Mouse (Mus musculus): Measurements from ENCODE around the gene Nme3. TPM values are rescaled to one million over a fixed set of nuclear protein-coding genes. Genes with fewer than 3 reads are reported as not detected.
A peak's percentile ranks its signal among the peaks of the same experiment; 100 is the strongest.

The Nme3 gene
- polyA plus RNA-seq, 1 experiment = 9.3 TPM

DNA sequence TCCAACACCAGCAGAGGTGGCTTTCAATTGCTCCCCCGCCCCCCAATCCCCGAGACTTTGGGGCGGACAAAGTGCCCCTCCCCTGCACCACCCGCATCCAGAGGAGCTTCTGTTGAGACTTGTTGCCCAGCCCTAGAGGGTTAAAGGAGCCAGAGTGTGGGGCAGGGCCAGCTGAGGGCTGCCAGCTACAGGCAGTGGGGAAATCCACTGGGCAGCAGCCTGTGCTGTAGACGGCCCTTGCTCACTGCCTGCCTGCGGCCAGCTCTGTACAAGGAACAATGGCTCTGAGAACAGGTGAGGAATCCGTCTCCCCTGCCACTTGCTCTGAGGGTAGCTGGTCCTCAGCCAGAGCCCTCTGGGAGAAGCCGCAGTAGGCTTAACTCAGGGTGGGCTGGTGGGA is 17.8 kb upstream of the Nme3 start:
- TF ChIP-seq CTCF (IDR thresholded peaks at IDR 0.05; ENCODE audit: control insufficient read depth, insufficient read depth, insufficient replicate concordance, low read depth, low read length) (no peak), POLR2A (IDR thresholded peaks at IDR 0.05; ENCODE audit: control insufficient read depth, low read depth, low read length) (no peak)
- Histone ChIP-seq H3K36me3 (ENCODE audit: control insufficient read depth, insufficient read depth, low read length) (no peaks in the 10 kb centered on the region), H3K4me3 (ENCODE audit: control insufficient read depth, low read depth, low read length) (no peak overlapping the region), H3K4me1 (ENCODE audit: control insufficient read depth, insufficient read depth, low read length) (no peaks in the 10 kb centered on the region), H3K27ac (ENCODE audit: control insufficient read depth, insufficient read depth, low read depth, low read length) (no peak overlapping the region), H3K27me3 (ENCODE audit: control insufficient read depth, insufficient read depth, low read length) (no peaks in the 10 kb centered on the region)

DNA sequence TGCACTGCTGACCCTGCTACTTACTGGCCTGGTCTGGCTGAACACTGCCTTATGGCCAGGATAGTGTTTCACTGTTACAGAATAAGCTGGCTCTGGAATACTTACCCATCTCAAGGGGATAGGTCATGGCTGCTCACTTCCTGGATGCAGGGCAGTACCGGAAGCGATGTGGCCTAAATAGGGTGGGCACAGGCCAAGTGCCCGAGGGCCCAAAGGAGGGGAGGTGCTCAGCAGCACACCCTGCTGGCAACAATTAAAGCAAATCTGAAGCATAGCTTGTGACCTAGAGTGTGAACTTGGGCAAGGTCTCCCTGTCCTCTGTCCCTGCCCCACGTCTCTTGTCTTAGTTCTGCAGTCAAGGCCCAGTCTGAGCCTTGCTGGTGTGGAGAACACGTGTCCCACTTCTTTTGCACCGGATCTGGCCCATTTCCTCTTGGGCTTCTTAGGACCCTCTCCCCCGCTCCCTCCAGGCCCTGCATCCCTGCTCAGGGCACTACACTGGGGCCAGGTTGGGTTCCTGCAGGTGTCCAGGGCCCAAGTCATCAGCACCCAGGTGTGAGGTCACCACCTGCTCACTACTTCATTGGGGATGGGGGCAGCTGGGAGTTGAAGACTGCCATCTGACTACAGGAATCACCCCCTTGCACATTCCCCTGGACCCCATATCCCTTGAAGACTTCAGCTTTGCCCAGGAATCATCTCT is 14.4 kb upstream of the Nme3 start:
- H3K4me1 ChIP-seq (ENCODE audit: control insufficient read depth, insufficient read depth, low read length) = peaks cover 6% of the 10 kb centered on the region; the same call in 1 of the 2 replicates

DNA sequence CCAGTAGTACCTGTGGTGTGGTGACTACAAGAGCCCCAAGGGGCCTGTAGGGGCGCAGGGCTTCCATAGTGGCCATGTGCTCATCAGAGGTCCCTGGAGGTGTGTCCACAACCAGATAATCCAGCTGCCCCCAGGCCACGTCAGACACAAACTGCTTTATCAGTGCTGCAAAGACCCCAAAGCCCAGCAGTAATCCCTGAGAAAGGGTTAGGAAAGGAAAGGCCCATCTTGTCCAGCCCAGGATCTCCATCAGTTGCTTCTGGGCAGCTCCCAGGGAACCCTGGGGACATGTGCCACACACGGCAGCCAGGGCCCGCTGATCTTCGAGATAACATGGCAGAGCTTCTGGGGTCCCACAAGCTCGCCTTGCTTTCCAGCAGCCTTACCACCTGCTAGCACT is 11.9 kb upstream of the Nme3 start:
- H3K27me3 ChIP-seq (ENCODE audit: control insufficient read depth, insufficient read depth, low read length) = no peaks in the 10 kb centered on the region
- peaks cover 13% of the 10 kb centered on the region for H3K4me1 ChIP-seq (ENCODE audit: control insufficient read depth, insufficient read depth, low read length)
- H3K36me3 ChIP-seq (ENCODE audit: control insufficient read depth, insufficient read depth, low read length) = no peaks in the 10 kb centered on the region; the same call in none of the 2 replicates
- H3K27ac ChIP-seq (ENCODE audit: control insufficient read depth, insufficient read depth, low read depth, low read length) = no peak overlapping the region
- peak overlapping the region; percentile 99 for H3K4me3 ChIP-seq (ENCODE audit: control insufficient read depth, low read depth, low read length)
- TF ChIP-seq POLR2A (IDR thresholded peaks at IDR 0.05; ENCODE audit: control insufficient read depth, low read depth, low read length) (0 out of 2 replicates have a peak, but pooled peaks have one; percentile 23), CTCF (IDR thresholded peaks at IDR 0.05; ENCODE audit: control insufficient read depth, insufficient read depth, insufficient replicate concordance, low read depth, low read length) (no peak)

More for the DNA sequence above, 14.4 kb upstream of the Nme3 start:
- Histone ChIP-seq H3K4me3 (ENCODE audit: control insufficient read depth, low read depth, low read length) (no peak overlapping the region), H3K27me3 (ENCODE audit: control insufficient read depth, insufficient read depth, low read length) (no peaks in the 10 kb centered on the region), H3K36me3 (ENCODE audit: control insufficient read depth, insufficient read depth, low read length) (no peaks in the 10 kb centered on the region; the same call in 1 of the 2 replicates), H3K27ac (ENCODE audit: control insufficient read depth, insufficient read depth, low read depth, low read length) (no peak overlapping the region)
- TF ChIP-seq CTCF (IDR thresholded peaks at IDR 0.05; ENCODE audit: control insufficient read depth, insufficient read depth, insufficient replicate concordance, low read depth, low read length) (peak; percentile 38; the same call in 1 of the 2 replicates), POLR2A (IDR thresholded peaks at IDR 0.05; ENCODE audit: control insufficient read depth, low read depth, low read length) (0 out of 2 replicates have a peak, but pooled peaks have one; percentile 8)

DNA sequence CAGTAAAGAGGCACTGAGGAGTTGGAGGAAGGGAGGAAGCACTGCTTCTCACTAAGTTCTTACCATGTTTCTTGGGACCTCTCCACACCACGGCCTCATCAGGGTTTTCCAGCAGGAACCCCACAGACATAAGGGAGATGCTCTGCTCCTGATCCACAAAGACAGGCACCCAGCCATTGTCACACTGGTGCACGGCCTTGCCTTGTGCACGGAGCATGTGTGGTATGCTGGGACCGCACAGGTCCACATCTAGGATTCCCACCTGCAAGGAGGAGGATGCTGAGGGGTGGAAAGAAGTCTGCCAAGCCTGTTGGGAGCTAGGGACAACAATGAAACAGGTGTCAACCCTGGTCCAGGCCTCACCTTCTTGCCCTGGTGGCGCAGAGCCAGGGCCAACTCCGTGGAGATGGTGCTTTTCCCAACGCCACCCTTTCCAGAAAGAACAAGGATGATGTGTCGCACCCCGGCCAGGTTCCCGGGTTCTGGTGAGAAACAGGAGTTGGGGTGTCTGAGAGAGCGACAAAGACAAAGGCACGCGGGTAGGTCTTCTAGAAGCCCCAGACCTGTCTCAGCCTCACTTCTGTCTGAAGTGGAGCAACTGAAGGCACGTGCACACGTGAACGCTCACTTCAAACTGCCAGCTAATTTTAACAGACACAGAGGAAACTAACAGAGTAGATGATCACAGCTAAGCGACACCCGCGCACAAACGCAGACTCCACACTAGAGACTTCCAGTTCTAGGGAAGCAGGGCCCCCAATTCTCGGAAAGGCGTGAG is 10.8 kb upstream of the Nme3 start:
- TF ChIP-seq POLR2A (IDR thresholded peaks at IDR 0.05; ENCODE audit: control insufficient read depth, low read depth, low read length) = 0 out of 2 replicates have a peak, but pooled peaks have one; percentile 16
- no peak for TF ChIP-seq CTCF (IDR thresholded peaks at IDR 0.05; ENCODE audit: control insufficient read depth, insufficient read depth, insufficient replicate concordance, low read depth, low read length)
- Histone ChIP-seq H3K27ac (ENCODE audit: control insufficient read depth, insufficient read depth, low read depth, low read length) (peak overlapping the region; percentile 98), H3K36me3 (ENCODE audit: control insufficient read depth, insufficient read depth, low read length) (no peaks in the 10 kb centered on the region; the same call in none of the 2 replicates)

DNA sequence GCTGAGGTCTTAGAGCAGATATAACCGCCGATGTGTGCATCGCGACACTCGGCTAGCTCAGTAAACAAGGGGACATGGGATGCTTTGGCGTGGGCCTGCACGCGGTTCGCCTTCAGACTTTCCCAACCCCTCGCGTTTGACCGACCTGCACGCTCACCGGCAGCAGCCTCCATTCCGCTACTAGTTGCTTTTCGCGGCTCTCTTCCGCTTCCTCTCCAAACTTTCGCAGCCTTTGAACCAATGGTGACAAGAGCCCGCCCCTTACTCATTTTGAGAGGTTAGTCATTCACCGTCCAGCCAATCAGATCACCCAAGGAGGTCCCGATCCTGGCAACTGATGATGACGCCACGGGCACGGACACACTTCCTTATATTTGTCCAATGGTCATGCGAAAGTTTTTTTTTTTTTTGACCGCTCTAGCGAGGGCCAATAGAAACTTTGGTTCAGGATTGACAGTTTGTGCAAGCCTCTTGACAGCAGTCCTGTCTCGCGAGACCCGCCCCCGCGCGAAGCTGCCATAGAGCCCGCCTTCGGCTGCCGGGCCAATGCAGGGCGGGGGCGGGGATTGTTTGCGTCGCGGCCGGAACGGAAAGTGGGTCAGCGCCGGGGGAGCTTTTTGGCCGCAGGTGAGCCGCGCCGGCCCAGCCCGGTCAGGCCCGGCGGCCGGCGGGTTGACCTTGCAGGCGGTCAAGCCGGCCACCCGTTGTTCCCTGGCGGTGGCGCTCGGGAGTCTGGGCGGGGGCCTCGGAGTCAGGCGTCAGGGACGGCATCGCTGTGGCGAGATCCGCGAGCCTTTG is 10.0 kb upstream of the Nme3 start, which contains the start of the genes Nubp2 and Spsb3:
Gene Nubp2, minus strand, starts transcription at position 216 of the 798 bp plus-strand sequence.
Gene Spsb3, plus strand, starts transcription at position 510 of the 798 bp plus-strand sequence.
- H3K27ac ChIP-seq (ENCODE audit: control insufficient read depth, insufficient read depth, low read depth, low read length) = peak within 1 kb of the TSS; percentile 98
- 0 out of 2 replicates have a peak, but pooled peaks have one; percentile 18 for TF ChIP-seq CTCF (IDR thresholded peaks at IDR 0.05; ENCODE audit: control insufficient read depth, insufficient read depth, insufficient replicate concordance, low read depth, low read length)
- TF ChIP-seq POLR2A (IDR thresholded peaks at IDR 0.05; ENCODE audit: control insufficient read depth, low read depth, low read length) = peak; percentile 54; the same call in 1 of the 2 replicates
- H3K4me3 ChIP-seq (ENCODE audit: control insufficient read depth, low read depth, low read length) = peak within 1 kb of the TSS; percentile 99
- no peaks in the 10 kb centered on the region for H3K27me3 ChIP-seq (ENCODE audit: control insufficient read depth, insufficient read depth, low read length)
- H3K4me1 ChIP-seq (ENCODE audit: control insufficient read depth, insufficient read depth, low read length) = peaks cover 13% of the 10 kb centered on the region
- peaks cover 2% of the 10 kb centered on the region for H3K36me3 ChIP-seq (ENCODE audit: control insufficient read depth, insufficient read depth, low read length)

More for the DNA sequence above, 10.8 kb upstream of the Nme3 start:
- H3K27me3 ChIP-seq (ENCODE audit: control insufficient read depth, insufficient read depth, low read length) = no peaks in the 10 kb centered on the region
- peak overlapping the region; percentile 99 for H3K4me3 ChIP-seq (ENCODE audit: control insufficient read depth, low read depth, low read length)
- peaks cover 13% of the 10 kb centered on the region for H3K4me1 ChIP-seq (ENCODE audit: control insufficient read depth, insufficient read depth, low read length)

DNA sequence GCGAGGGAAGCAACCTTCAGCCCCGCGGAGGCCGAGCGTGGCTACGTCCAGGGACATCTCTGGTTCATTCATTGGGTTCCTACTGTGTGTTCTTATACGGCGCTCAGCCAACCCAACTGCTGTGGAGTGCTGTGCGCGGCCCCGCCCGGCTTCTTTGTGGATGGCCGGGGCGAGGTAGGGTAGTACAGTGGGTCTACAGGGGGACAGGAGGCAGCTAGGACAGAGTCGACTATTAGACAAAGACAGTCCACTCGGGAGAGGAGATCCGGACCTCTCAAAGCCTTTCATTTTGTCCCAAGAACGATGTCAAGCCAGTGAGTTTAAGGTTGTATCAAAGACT is 9.4 kb upstream of the Nme3 start:
- H3K27ac ChIP-seq (ENCODE audit: control insufficient read depth, insufficient read depth, low read depth, low read length) = peak overlapping the region; percentile 98
- H3K36me3 ChIP-seq (ENCODE audit: control insufficient read depth, insufficient read depth, low read length) = peaks cover 2% of the 10 kb centered on the region
- peaks cover 13% of the 10 kb centered on the region for H3K4me1 ChIP-seq (ENCODE audit: control insufficient read depth, insufficient read depth, low read length)
- no peaks in the 10 kb centered on the region for H3K27me3 ChIP-seq (ENCODE audit: control insufficient read depth, insufficient read depth, low read length)
- peak overlapping the region; percentile 99 for H3K4me3 ChIP-seq (ENCODE audit: control insufficient read depth, low read depth, low read length)
- TF ChIP-seq POLR2A (IDR thresholded peaks at IDR 0.05; ENCODE audit: control insufficient read depth, low read depth, low read length) (no peak), CTCF (IDR thresholded peaks at IDR 0.05; ENCODE audit: control insufficient read depth, insufficient read depth, insufficient replicate concordance, low read depth, low read length) (no peak)
